Mouse (Mus musculus) kidney, postnatal 25 days (tissue): Measurements from ENCODE around the gene Slc39a13.
"Not testable (repeated sequence)": the region's sequence is repeated elsewhere in the genome, so short reads cannot be mapped to it uniquely, and the experiment has no call there.

ENCODE experiments used
- DNase-seq, 2 experiments: peaks; one replicate each; pipeline ENCODE4 v3.0.0; 2021; ENCODE audit warnings: mixed read lengths in 2 of 2

The Slc39a13 gene

DNA sequence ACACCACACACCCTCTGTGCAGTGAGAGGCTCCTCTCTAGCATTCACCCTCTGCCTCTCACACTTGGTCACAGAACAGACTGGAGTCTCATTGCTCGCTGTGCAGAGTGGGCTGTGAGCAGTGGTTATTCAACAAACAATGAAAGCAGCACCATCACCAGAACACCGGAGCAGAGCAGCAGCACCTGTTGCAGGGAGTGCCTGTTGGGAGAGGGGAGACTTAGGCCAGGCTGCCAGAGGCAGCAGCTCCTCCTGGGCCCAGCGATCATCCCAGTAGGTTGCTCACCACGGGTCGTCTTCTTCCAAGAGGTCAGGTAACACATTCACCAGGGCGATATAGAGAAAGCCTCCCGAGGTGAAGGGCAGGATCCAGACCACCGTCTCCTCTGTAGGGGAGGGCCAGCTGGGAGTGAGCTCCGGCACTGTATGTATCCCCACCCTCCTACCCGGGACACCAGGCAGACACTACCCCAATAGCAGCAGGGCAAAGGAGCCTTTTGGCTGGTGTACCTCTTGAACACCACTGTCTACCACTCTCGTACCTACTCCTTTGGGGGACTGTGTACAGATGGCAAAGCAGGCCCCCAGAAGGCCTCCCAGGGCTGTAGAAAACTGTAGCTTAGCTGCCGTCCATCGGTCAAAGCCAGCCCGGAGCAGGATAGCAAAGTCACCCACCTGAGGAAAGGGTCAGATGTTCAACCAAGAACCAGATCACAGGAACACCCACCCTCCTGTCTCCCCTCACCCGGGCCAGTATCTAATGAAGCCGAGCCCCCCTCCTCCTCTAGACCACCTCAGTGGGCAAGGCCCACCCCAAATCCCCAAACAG is 7.2 kb downstream of the Slc39a13 start:
- no peak for DNase-seq

DNA sequence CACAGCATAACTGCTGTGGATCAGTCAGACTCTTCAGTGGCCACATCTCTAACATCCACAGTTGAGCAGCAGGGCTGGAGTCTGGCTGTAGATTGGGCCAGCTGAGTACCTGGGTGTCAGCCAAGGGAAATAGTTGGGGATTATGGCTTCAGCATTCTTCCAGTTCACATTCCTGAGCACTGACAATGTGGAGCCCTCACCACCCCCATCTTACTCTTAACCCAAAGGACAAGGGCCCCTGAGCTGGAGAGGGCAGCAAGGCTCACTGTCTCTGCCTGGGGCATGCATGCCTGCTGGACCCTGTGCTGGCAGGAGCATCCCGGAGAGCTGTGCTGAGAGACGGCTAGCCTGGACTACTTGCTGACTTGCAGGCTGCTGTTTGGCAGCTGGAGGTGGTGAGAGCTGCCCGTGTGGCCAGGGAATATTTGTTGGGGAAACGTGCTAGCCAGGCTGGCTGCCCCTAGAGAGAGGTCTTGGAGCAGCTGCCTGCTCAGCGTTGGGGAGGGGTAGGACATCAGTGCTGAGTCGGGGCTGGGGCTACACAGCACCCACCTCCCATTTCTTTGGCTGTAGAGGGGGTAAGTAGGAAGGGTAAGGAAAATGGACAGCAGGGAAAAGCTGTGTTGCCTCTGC is 8.3 kb downstream of the Slc39a13 start:
- peak; percentile 65 to 67 for DNase-seq

DNA sequence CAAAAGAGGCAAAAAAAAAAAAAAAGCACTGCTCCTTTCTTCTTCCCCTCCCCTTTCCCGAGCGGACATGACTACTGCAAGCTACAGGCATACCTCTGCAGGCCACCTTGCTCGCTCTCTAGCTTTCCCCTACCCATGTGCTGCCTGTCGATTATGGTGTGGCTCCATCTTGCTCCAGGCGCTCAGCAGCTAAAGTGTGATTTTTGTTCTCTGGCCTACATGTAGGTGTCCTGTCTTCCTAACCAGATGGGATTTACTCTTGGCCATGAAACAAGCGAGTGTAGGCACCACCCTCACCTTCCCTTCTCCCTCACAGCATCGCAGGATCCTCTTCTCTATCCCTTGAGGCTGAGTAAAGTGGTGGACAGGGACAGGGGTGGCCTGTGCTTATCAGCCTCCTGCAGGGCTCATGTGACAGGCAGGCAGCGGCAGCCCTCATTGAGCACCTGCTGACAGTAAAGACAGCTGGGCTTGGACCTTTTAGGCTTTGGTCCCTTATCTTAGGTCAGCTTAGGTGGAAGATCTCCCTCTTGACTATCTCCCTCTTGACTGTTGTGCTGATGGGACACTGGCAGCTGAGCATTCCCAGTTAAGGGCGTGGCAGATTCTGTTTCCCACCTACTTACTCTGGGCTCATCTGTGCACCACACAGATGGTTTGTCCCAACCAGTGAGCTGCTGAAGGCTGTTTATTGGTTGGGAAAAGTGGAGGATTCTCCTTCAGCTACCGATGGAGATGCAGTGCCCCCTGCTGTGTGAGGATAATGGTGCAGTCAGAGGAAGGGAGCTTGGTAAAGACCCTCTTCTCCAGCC is 9.5 kb downstream of the Slc39a13 start:
- peak in 1 of 2 experiments; percentile 56 for DNase-seq

DNA sequence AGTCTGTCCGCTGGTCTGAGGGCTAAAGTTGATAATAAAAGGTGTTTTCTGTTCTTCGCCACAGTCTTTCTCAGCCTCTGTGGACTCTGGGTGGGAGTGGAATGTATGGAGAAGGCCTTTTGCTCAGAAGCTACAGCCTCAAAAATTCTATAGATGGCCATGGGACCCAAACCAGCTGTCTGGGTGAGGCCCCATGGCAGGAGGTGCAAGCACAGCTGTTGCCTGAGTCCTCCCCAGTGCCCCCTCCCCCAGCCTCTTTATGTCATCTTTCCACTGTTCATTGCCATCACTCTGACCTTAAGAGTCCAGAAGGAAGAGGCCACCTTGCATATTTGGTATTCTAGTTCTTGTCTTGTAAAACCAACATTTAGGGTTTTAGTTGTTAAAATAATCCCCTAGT is 10.8 kb downstream of the Slc39a13 start:
- no peak for DNase-seq

DNA sequence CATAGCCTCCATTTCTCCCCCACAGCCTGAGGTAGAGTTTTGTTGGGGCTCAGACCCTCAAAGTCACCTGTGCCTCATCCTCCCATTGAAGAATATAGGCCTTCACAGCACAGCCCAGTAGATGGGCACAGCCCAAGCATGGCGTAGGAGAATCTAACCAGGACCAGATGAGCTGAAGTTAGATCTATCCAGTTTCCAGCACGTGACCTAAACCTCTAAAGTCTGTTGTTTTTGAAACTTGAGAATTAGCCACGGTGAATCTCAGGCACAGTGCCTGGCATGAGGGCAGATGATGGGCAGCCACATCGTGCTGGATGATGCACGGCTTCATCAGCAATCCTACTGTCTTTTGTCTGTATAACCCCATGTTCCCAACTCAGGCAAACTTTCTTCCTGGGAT is 11.8 kb downstream of the Slc39a13 start:
- no peak for DNase-seq

DNA sequence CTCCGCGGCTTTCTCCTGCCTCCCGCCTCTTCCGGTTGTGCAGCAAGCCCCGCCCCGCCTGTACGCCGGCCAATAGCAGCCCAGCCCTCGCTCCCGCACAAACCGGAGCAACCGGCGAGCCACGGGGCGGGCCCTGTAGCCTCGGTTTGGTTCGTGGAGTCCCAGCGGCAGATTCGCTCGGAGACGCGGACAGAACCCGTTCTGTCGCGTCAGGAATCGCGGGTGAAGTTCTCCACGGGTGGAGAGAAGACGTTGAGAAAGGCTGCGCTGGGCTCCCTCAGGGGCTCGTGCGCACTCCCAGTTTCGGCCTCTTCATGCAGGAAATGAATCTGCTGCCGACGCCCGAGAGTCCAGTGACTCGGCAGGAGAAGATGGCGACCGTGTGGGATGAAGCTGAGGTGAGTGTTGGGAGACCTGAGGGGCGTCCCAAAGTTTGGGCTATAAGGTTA is 16.3 kb downstream of the Slc39a13 start, which contains the start of gene Psmc3:
TSS of gene Psmc3 (plus strand) at position 76 of the 449 bp plus-strand sequence.
- DNase-seq = peak; percentile 98

DNA sequence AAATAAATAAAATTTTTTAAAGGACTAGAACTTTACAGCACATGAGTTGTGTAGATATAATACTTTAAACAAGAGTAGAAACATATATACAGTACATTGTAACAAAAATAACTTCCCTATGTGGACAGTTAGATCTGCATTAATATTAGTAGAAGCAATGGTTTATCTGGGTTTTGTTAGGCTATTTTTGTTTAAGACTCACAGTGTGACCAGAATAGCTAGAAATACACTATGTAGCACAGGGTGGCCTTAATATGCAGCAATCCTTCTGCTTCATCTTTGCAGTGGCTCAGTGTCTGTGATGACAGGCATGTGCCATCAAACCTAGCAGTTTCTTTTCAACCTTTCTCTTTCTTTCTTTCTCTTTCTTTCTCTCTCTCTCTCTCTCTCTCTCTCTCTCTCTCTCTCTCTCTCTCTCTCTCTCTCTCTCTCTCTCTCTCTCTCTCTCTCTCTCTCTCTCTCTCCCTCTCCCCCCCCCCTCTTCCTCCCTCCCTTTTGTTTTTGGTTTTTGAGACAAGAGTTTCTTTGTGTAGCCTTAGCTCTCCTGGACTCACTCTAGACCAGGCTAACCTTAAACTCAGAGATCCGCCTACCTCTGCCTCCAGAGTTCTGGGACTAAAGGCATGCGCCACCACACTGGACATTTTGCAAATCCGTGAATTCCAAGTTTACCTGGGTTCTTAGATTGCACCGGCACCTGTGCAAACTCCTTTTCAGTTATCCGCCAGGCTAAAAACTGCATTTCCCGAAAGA is 16.9 kb downstream of the Slc39a13 start:
- DNase-seq = no peak

DNA sequence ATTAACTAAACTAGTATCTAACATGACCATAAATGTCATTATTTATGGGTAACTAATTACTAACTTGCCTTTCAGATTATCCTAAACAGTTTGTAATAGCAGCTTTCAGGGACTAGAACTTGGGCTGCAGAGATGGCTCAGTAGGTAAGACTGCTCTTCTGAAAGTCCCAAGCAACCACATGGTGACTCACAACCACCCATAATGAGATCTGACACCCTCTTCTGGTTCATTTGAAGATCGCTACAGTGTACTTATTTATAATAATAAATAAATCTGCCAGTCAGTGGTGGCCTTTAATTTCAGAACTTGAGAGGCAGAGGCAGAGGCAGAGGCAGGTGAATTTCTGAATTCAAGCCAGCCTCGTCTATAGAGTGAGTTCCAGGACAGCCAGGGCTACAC is 17.5 kb downstream of the Slc39a13 start:
- no peak for DNase-seq

DNA sequence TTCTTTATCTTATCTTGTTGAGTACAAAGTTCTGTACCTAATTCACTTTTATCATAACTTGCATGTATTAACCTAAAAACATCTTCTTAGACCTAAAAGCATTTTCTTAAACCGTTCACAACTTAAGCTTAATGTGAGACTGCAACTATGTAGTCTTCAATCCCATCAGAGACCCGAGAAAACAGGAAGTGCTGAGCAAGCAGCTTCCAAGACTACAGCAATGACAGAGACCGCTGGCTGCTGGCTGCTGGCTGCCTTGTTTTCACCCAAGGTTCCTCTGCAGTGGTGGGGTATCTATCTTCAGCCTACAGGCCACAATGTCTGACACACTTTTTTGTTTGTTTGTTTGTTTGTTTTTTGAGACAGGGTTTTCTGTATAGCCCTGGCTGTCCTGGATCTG is 18.3 kb downstream of the Slc39a13 start:
- DNase-seq = no peak

DNA sequence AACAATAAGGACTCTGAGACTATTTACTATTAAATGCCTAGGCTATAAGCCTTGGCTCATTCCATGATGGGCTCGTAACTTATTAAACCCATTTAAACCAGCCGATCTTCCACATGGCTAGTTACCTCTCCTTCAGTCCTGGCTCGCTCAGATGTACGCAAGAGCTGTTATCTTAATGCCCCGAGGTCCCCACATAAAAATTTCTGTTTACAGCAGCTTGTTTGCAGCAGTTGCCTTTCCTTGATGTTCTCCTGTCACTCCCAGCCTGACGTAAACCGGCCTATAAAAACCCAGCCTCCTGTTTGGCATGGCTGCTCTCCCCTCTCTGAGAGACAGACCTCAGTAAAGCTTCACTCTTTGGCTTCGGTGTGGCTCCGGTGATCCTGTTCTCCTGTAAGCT is 22.9 kb downstream of the Slc39a13 start:
- peak; percentile 21 to 60 for DNase-seq

DNA sequence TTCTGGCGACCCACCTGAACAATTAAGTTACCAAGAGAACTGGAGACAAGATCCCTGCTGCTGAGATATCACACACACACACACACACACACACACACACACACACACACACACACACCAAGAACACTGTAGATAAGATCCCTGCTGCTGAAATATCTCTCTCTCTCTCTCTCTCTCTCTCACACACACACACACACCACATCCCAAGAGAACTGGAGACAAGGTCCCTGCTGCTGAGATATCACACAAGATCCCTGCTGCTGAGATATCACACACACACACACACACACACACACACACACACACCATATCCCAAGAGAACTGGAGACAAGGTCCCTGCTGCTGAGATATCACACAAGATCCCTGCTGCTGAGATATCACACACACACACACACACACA is 24.4 kb downstream of the Slc39a13 start:
- not testable (repeated sequence) for DNase-seq

DNA sequence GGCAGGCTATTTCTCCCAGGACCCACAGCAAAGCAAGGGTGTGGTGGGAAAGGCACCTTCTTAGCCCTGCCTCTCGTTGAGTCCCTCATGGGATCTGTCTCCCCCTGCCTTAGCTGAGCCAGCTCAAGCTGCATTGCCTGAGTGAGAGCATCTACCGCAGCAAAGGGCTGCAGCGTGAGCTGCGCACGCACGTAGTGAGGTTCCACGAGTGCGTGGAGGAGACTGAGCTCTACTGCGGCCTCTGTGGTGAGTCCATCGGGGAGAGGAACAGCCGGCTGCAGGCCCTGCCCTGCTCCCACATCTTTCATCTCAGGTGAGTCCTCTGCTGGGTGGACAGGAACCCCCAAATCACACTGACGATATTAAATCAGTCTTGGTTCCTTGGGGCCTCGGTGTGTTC is 25.5 kb downstream of the Slc39a13 start:
- DNase-seq = no peak

DNA sequence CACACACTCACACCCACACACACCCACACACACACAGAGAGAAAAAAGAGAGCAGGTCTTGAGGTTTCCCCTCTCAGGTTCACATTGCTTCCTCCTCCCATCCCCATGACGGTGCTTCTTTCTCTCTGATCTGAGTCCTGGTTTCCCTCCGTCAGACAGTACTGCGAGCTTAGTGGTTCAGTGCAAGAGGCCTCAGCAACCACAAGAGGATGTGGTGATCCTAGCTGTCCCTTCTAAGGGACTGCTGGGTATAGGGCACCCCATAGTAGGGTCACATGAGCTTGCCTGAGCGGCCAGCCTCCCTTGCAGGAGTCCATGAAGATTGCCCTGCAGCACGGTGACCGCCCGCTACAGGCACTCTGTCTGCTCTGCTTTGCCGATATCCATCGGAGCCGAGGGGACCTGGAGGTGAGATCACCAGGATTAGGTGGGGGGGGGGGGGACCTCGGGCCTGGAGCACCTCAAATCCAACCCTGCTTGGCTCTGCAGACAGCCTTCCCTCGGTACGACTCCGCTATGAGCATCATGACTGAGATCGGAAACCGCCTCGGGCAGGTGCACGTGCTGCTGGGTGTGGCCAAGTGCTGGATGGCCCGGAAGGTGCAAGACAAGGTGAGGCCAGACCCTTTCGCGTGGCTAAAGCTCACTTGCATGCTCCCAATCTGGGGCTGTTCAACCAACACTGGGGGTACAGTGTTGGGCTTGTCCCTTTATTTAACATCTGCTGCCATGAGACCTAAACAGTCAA is 27.4 kb downstream of the Slc39a13 start:
- DNase-seq = no peak

DNA sequence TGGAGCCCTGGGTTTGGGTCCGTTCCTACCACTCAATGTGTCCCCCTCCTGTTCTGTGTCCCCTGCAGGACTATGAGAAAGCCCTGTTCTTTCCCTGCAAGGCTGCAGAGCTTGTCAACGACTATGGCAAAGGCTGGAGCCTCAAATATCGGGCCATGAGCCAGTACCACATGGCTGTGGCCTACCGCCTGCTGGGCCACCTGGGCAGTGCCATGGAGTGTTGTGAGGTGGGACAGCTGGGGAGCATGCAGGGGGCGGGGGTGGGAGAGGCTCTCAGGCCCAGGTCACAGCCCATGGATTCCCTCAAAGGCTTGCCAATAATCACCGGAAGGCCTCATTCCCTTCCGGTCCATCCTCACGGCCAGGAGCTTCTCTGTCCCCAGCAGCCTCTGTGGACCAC is 28.4 kb downstream of the Slc39a13 start:
- no peak for DNase-seq

DNA sequence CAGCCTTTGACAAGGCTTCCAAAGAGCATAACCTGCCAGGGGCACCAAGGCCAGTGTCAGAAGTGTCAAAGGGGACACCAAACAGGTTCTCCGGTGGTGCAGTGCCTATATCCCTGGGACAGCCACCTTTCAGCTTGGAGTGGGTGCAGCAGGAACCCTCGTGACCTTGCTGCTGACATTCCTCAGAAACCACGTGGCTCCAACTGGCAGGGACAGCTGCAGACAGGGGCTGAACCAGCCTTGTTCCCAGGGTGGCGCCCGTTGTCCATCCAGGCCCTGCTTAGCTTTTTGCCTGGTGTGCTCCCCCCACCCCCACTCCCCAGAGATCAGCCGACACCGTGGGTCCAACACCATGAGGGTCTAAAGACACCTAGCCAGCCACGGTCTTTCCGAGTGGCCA is 34.8 kb downstream of the Slc39a13 start, which contains the start of gene Rapsn:
TSS of gene Rapsn (plus strand) at position 236 of the 400 bp plus-strand sequence.
- peak; percentile 59 to 84 for DNase-seq

DNA sequence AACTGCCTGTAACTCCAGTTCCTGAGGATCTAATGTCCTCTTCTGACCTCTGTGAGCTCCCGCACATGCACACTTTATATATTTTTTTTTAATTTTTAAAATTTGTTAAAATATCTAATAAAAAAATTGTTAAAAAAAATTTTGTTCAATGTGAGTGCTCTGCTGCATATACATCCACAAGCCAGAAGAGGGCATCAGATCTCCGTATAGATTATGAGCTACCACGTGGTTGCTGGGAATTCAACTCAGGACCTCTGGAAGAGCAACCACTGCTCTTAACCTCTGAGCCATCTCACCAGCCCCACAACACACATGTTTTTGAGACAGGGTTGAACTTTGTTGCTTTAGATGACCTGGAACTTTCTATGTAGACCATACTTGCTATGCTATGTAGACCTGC is 37.2 kb downstream of the Slc39a13 start:
- DNase-seq = no peak

DNA sequence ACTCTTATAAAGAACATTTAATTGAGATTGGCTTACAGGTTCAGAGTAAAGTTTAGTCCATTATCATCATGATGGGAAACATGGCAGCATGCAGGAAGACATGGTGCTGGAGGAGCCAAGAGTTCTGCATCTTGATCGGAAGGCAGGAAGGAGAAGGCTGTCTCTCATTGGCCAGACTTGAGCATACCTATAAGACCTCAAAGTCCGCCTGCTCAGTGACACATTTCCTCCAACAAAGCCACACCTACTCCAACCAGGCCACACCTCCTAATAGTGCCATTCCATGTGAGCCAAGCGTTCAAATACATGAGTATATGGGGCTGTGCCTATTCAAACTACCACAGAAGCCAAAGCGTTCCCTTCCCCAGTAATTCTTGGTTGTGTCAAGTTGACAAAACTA is 39.0 kb downstream of the Slc39a13 start:
- DNase-seq = no peak

DNA sequence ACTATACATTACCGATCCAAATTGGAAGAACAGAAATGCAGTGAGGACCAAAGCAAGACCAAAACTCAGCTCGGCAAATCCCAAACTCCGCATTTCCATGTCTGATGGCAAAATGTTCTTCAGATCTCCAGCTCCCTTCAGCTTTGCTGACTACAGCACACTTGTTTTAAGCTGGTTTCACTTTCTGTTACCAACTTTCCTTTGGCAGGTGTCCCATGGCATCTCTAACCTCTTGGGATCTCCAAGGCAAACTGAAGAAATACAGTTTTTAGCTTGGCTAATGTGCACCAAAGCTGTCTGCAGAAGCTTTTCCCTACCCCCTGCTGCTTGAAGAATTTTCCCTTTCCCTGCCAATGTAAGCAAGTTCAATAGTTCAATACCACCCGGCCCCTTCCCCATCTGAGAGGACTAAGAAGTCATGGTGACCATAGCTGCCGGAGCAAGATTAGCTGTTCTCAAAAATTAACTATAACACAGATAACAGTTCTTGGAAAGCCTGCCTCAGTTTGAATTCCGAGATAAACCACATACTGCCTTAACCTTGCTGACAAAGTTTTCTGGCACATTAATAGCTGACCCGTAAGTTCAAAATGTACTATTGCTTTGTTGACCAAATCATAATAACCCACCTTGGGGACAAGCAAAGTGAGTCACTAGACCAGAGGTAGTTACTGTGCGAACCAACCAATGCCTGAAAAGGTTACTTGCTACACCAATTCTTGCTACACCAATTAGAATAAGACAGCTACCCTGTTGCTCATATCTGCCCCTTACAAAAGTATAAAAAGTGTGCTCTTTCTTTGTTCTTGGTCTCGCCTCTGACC is 42.6 kb downstream of the Slc39a13 start:
- peak; percentile 49 to 60 for DNase-seq

DNA sequence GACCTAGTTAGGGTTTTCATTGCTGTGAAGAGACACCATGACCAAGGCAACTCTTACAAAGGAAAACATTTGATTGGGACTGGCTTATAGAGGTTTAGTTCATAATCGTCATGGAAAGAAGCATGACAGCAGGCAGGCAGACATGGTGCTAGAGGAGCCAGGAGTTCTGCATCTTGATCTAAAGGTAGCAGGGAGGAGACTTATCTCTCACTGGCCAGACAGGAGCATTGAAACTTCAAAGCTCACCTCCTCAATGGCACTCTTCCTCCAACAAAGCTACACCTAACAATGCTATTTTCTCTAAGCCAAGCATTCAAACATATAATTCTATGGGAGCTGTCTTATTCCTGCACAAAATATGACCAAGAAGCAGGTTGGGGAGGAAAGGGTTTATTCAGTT is 43.7 kb downstream of the Slc39a13 start:
- no peak for DNase-seq

DNA sequence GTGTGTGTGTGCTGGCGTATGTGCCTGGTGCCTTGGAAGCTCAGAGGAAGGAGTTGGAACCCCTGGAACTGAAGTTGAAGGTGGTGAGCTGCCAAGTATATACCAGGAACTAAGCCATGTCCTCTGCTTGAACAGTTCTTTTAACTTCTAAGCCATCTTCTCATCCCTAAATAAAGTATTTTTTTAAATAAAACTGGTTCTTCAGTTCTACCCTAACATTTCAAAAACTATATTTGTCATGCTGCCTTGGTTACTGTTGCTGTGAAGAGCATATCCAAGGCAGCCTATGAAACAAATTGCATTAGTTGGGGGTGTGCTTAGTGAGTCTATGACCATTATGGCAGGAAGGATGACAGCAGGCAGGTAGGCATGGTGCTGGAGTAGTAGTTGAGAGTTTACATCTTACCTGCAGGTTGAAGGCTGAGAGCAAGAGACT is 45.1 kb downstream of the Slc39a13 start:
- no peak for DNase-seq

DNA sequence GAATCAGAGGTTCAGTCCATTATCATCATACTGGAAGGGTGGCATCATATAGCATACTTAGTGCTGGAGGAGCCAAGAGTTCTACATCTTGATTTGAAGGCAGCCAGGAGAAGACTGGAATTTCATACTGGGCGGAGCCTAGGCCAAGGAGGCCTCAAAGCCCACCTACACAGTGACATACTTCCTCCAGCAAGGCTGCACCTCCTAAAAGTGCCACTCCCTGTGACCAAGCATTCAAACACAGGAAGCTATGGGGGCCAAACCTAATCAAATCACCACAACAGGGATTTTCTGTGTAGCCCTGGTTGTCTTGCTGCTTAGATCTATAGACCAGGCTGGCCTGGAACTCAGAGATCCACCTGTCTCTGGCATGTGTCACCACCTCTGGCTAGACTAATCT is 46.3 kb downstream of the Slc39a13 start:
- DNase-seq = no peak
